ENCODE assay signal across 8 mouse cellular contexts in the genomic region with DNA sequence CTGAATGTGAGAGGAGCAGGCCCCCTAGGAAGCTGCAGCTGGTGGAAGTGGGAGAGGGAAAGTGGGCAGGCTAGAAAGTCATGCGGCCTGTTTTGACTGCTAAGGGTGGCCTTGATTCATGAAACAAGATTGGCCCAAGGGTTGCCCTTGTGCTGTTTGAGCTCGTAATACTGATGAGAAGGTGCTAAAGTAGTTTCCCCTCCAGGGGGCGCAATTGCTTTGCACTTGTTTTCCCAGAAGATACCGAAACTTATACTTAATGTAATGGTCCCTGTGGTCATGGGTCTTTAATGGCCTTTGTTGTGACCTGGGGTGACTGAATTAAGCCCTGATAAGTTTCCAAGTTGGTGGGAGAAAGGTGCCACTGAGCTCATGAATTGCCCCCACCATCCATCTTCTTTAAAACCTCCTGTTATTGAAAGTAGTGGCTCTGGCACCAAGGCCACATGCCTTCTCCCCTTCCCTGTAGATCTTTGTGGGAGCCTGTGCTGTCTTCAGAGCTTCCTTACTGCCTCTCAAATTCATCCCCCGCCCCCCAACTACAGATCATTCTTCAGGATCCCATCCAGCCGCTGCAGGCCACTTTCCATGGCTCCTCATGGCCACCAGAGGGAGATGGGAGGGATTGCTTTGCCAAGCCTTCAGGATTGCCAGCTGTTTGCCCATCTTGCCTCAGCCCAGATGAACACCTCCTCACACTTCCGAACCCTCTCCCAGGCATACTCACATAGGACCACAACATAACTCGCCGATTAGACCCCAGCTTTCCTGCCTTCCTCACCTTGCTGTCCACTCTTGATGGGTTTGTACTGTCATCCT. TPM values are rescaled to one million over a fixed set of nuclear protein-coding genes. Genes with fewer than 3 reads are reported as not detected.
A peak's percentile ranks its signal among the peaks of the same experiment; 100 is the strongest.
DNase-seq lines count a peak whose midpoint lies in the region; ATAC-seq and TF ChIP-seq lines count a peak whose summit lies in the region.

No protein-coding gene starts in this region.

- no peak overlapping the region for H3K4me2 ChIP-seq in hindbrain, embryonic 11.5 days (replicated peaks; ENCODE audit: low read depth, low read length)
- no peak overlapping the region for H3K4me2 ChIP-seq in hindbrain, embryonic 16.5 days (ENCODE audit: low read length)
- no peak overlapping the region for H3K4me2 ChIP-seq in embryonic facial prominence, embryonic 14.5 days (ENCODE audit: low read depth, low read length)

- no peaks in the 10 kb centered on the region for H3K4me1 ChIP-seq in hindbrain, embryonic 11.5 days (replicated peaks; ENCODE audit: control insufficient read depth, insufficient read depth, low read length)
- peaks cover 5% of the 10 kb centered on the region; the same call in 1 of the 2 replicates for H3K4me1 ChIP-seq in hindbrain, embryonic 16.5 days (ENCODE audit: control insufficient read depth, insufficient read depth, low read depth, low read length)
- H3K4me1 ChIP-seq in E14TG2a.4 (replicated peaks; ENCODE audit: low read depth, low read length): peaks cover 63% of the 10 kb centered on the region
- H3K4me1 ChIP-seq in embryonic facial prominence, embryonic 14.5 days (ENCODE audit: control insufficient read depth, insufficient read depth, low read length): no peaks in the 10 kb centered on the region; the same call in 1 of the 2 replicates

- no peak overlapping the region for H3K9ac ChIP-seq in hindbrain, embryonic 11.5 days (ENCODE audit: low read depth, low read length)
- no peak overlapping the region for H3K9ac ChIP-seq in hindbrain, embryonic 16.5 days (ENCODE audit: low read depth, low read length)
- no peak overlapping the region for H3K9ac ChIP-seq in embryonic facial prominence, embryonic 14.5 days (ENCODE audit: low read depth, low read length)

- no peak overlapping the region for H3K27ac ChIP-seq in hindbrain, embryonic 11.5 days (ENCODE audit: low read depth, low read length)
- H3K27ac ChIP-seq in hindbrain, embryonic 16.5 days (ENCODE audit: low read depth, low read length): no peak overlapping the region
- H3K27ac ChIP-seq in embryonic facial prominence, embryonic 14.5 days (replicated peaks; ENCODE audit: low read depth, low read length): peak overlapping the region; percentile 81

- 72% methylated on average over 9 of the region's 9 CpGs for WGBS in hindbrain, embryonic 11.5 days
- 63% methylated on average over 9 of the region's 9 CpGs for WGBS in hindbrain, embryonic 16.5 days
- 69% methylated on average over 9 of the region's 9 CpGs for WGBS in embryonic facial prominence, embryonic 14.5 days

- ATAC-seq in hindbrain, embryonic 11.5 days (ENCODE audit: low FRiP score): no peak
- ATAC-seq in hindbrain, embryonic 16.5 days: no peak
- no peak for ATAC-seq in embryonic facial prominence, embryonic 14.5 days (ENCODE audit: low read depth)
- ATAC-seq in megakaryocyte-erythroid progenitor cell, adult 5-6 weeks (replicated peaks; ENCODE audit: low FRiP score, low TSS enrichment, poor library complexity, severe bottlenecking): peak; percentile 68

- no peaks in the 10 kb centered on the region for H3K27me3 ChIP-seq in hindbrain, embryonic 11.5 days (ENCODE audit: control insufficient read depth, insufficient read depth, low read length)
- no peaks in the 10 kb centered on the region for H3K27me3 ChIP-seq in hindbrain, embryonic 16.5 days (replicated peaks; ENCODE audit: control insufficient read depth, insufficient read depth, low read length)
- no peaks in the 10 kb centered on the region for H3K27me3 ChIP-seq in E14TG2a.4 (ENCODE audit: insufficient read depth, low read length)
- H3K27me3 ChIP-seq in embryonic facial prominence, embryonic 14.5 days (replicated peaks; ENCODE audit: control insufficient read depth, insufficient read depth, low read length): no peaks in the 10 kb centered on the region

- H3K36me3 ChIP-seq in hindbrain, embryonic 11.5 days (ENCODE audit: control insufficient read depth, insufficient read depth, low read length): no peaks in the 10 kb centered on the region
- peaks cover 7% of the 10 kb centered on the region; the same call in 1 of the 2 replicates for H3K36me3 ChIP-seq in hindbrain, embryonic 16.5 days (ENCODE audit: control insufficient read depth, insufficient read depth, low read length)
- peaks cover 72% of the 10 kb centered on the region for H3K36me3 ChIP-seq in E14TG2a.4 (ENCODE audit: insufficient read depth, low read length)
- H3K36me3 ChIP-seq in embryonic facial prominence, embryonic 14.5 days (ENCODE audit: control insufficient read depth, insufficient read depth, low read length): peaks cover 20% of the 10 kb centered on the region

- DNase-seq in hindbrain, embryonic 11.5 days (ENCODE audit: low spot score): peak; percentile 74
- DNase-seq in adrenal gland, postnatal 4 days (ENCODE audit: low spot score in 2 of 2): peak; percentile 32 to 53
- peak; percentile 48 for DNase-seq in embryonic facial prominence, embryonic 14.5 days (ENCODE audit: low spot score)
- peak; percentile 72 to 77 for DNase-seq in layer of hippocampus, postnatal 10 days (ENCODE audit: low spot score in 2 of 2)
- peak; percentile 31 to 51 for DNase-seq in thymus, postnatal 36 days

- TF ChIP-seq CTCF in E14TG2a.4 (conservative IDR thresholded peaks at IDR 0.05; ENCODE audit: low read length): peak; percentile 64

- H3K9me3 ChIP-seq in hindbrain, embryonic 11.5 days (ENCODE audit: control insufficient read depth, low read length): no peaks in the 10 kb centered on the region
- no peaks in the 10 kb centered on the region for H3K9me3 ChIP-seq in hindbrain, embryonic 16.5 days (ENCODE audit: control insufficient read depth, low read length)
- H3K9me3 ChIP-seq in E14TG2a.4 (ENCODE audit: low read length): no peaks in the 10 kb centered on the region
- no peaks in the 10 kb centered on the region for H3K9me3 ChIP-seq in embryonic facial prominence, embryonic 14.5 days (ENCODE audit: control insufficient read depth, low read length)

- no peak overlapping the region for H3K4me3 ChIP-seq in hindbrain, embryonic 11.5 days (ENCODE audit: low read depth, low read length)
- H3K4me3 ChIP-seq in hindbrain, embryonic 16.5 days (ENCODE audit: low read length): no peak overlapping the region
- H3K4me3 ChIP-seq in E14TG2a.4 (replicated peaks; ENCODE audit: low read length): peak overlapping the region; percentile 46; the same call in 1 of the 2 replicates
- H3K4me3 ChIP-seq in embryonic facial prominence, embryonic 14.5 days (ENCODE audit: low read depth, low read length): no peak overlapping the region

RNA-seq across cellular contexts. Expression of a gene that starts 11.1 kb away (rescaled TPM):
- polyA plus RNA-seq in hindbrain, embryonic 11.5 days (2014; fragmentation: Nextera tagmentation; extraction: Ambion mirVana): 32.3 and 35.3 TPM in 2 replicates
- polyA plus RNA-seq in hindbrain, embryonic 16.5 days (2015; fragmentation: Nextera tagmentation; extraction: Ambion mirVana): 29.9 and 31.2 TPM in 2 replicates
- 10 to 100 TPM; 29.9 to 30.0 TPM for total RNA-seq in adrenal gland, postnatal 4 days (2021)
- polyA plus RNA-seq in embryonic facial prominence, embryonic 14.5 days (2014; fragmentation: Nextera tagmentation; extraction: Ambion mirVana): 17.7 and 21.1 TPM in 2 replicates
- 10 to 100 TPM; 35.6 to 36.5 TPM for total RNA-seq in layer of hippocampus, postnatal 10 days (2021)
- 50.2 and 53.9 TPM in 2 replicates for total RNA-seq in megakaryocyte-erythroid progenitor cell, adult 5-6 weeks (2014; fragmentation: Nextera tagmentation)
- 19.8 and 23.7 TPM in 2 replicates for total RNA-seq in megakaryocyte-erythroid progenitor cell, adult 5-6 weeks (2017)
